ENCODE assay signal across 1 mouse cellular context in the genomic region with DNA sequence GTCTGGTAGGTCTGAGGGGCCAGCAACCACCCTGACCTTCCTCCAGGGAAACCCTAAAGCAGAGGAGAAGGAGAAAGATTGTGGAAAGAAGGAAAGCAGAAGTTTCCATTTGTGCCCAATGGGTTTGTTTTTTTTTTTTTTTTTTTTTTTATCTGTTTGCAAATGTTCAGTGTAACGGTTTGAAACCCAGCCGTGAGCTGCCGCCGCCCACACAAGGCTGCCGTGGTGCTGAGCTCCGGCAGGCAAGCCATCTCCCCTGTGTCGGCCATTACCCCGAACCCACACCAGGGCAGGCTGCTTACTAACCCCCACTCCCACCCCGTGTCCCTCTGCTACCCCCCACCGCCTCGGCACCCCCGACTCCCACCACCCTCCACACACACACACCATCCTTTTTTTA.
TF ChIP-seq lines count a peak whose summit lies in the region.

No protein-coding gene starts in this region.

TF ChIP-seq in MEL, 35 proteins besides CTCF, POLR2A, EP300 and RAD21 (continued from another document):
- no peak for TF ChIP-seq CHD2 (IDR thresholded peaks at IDR 0.05; ENCODE audit: low read length)
